21 mouse cellular contexts compared by ENCODE assay signal in the genomic region with DNA sequence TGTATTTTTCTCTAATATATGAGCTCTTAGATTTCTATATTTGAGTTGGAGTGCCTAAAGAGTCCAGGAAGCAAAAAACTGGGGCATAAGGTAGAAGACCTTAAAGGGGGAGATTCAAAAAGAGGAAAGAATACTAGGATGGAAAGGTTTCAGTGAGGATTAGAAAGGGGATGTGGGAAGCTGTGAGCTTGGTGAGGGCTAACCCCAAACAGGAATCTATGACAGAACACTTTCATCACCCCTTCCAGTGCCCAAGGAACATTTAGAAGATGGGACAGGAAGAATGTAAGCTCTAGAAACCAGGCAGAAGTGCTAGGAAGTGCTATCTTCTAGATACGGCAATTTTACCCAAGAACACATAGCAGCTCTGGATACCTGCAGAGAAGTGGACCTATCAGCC.
"Had no signal": no experiment of that assay in that cellular context is flagged by ENCODE, and none has a peak within 500 bp of the region (broad histone marks: within the 10 kb centered on the region; RNA-seq: fewer than 3 reads in every experiment).

No protein-coding gene starts in this region.

- H3K36me3 ChIP-seq: liver, embryonic 15.5 days; lung, embryonic 15.5 days; midbrain, embryonic 10.5 days; midbrain, embryonic 12.5 days; neural tube, embryonic 13.5 days; neural tube, embryonic 15.5 days had no signal

- H3K27ac ChIP-seq: liver, embryonic 15.5 days; lung, embryonic 15.5 days; midbrain, embryonic 10.5 days; midbrain, embryonic 12.5 days; neural tube, embryonic 13.5 days; neural tube, embryonic 15.5 days had no signal

- ATAC-seq: liver, postnatal 0 days; lung, postnatal 0 days; midbrain, embryonic 16.5 days had no signal

- H3K27me3 ChIP-seq: liver, embryonic 15.5 days; lung, embryonic 15.5 days; midbrain, embryonic 12.5 days; neural tube, embryonic 13.5 days; neural tube, embryonic 15.5 days had no signal

- H3K9ac ChIP-seq: liver, embryonic 15.5 days; liver, postnatal 0 days; lung, embryonic 15.5 days; midbrain, embryonic 12.5 days; neural tube, embryonic 13.5 days; neural tube, embryonic 15.5 days had no signal

- H3K4me2 ChIP-seq: liver, embryonic 15.5 days; lung, embryonic 15.5 days; midbrain, embryonic 12.5 days; neural tube, embryonic 13.5 days; neural tube, embryonic 15.5 days had no signal

- DNase-seq: liver, postnatal 0 days; lung, adult 2 months; lung, postnatal 4 days; midbrain, embryonic 14.5 days; retina, postnatal 1 day; right cerebral cortex, adult 18-20 months; right cerebral cortex, postnatal 25 days; right cerebral cortex, postnatal 4 days; spleen, adult 18-20 months; thymus, adult 18-20 months; thymus, postnatal 14 days; thymus, postnatal 36 days had no signal

- H3K4me3 ChIP-seq: liver, embryonic 15.5 days; lung, embryonic 15.5 days; midbrain, embryonic 10.5 days; midbrain, embryonic 12.5 days; myocyte; neural tube, embryonic 13.5 days; neural tube, embryonic 15.5 days had no signal

- H3K9me3 ChIP-seq: liver, embryonic 15.5 days; lung, embryonic 15.5 days; midbrain, embryonic 12.5 days had no signal

- H3K4me1 ChIP-seq: liver, embryonic 15.5 days; lung, embryonic 15.5 days; midbrain, embryonic 10.5 days; midbrain, embryonic 12.5 days; neural tube, embryonic 13.5 days; neural tube, embryonic 15.5 days had no signal
